Mouse (Mus musculus) MEL (cell line): Measurements from ENCODE around the gene Gm44579. TPM values are rescaled to one million over a fixed set of nuclear protein-coding genes. Genes with fewer than 3 reads are reported as not detected.

Source experiments
- DNase-seq: peaks from one replicate; pipeline ENCODE4 v3.0.0; 2011; ENCODE audit warnings: low read depth, low spot score
- H3K27ac ChIP-seq: 2 replicates; pipeline ENCODE4 v1.5.1; 2012; ENCODE audit warnings: low read depth, mild to moderate bottlenecking, control low read depth, low read length, moderate library complexity; ENCODE audit not compliant: control insufficient read depth
- H3K27me3 ChIP-seq, 2 experiments: fragments of 150-350 bp in 1 of 2; sonication (generic) in 1 of 2; 2 replicates each; pipeline ENCODE4 v1.6.1; 2012; ENCODE audit warnings: low read length in 2 of 2, mild to moderate bottlenecking in 2 of 2, improper control_type of control experiment in 1 of 2, moderate library complexity in 1 of 2; ENCODE audit not compliant: insufficient read depth in 2 of 2, control insufficient read depth in 1 of 2
- H3K36me3 ChIP-seq, 2 experiments: 2 replicates each; pipeline ENCODE4 v1.6.1; 2012 to 2014; ENCODE audit warnings: low read length in 2 of 2, improper control_type of control experiment in 1 of 2, inconsistent platforms in 1 of 2, mild to moderate bottlenecking in 1 of 2; ENCODE audit not compliant: insufficient read depth in 2 of 2, control insufficient read depth in 1 of 2
- H3K4me1 ChIP-seq, 2 experiments: fragments of 150-350 bp in 1 of 2; sonication (generic) in 1 of 2; 2 replicates each; pipeline ENCODE4 v1.6.1; 2012; ENCODE audit warnings: low read length in 2 of 2, improper control_type of control experiment in 1 of 2, mild to moderate bottlenecking in 1 of 2; ENCODE audit not compliant: insufficient read depth in 2 of 2, control insufficient read depth in 1 of 2
- H3K4me3 ChIP-seq, 2 experiments: fragments of 150-350 bp in 1 of 2; sonication (generic) in 1 of 2; 2 replicates each; pipeline ENCODE4 v1.5.1; 2012; ENCODE audit warnings: low read depth in 2 of 2, low read length in 2 of 2, mild to moderate bottlenecking in 2 of 2, moderate library complexity in 2 of 2, control low read depth in 1 of 2, improper control_type of control experiment in 1 of 2; ENCODE audit not compliant: control insufficient read depth in 1 of 2, insufficient read depth in 1 of 2
- H3K79me2 ChIP-seq: 2 replicates; pipeline ENCODE4 v1.6.1; 2012; ENCODE audit warnings: mild to moderate bottlenecking, low read length, moderate library complexity; ENCODE audit not compliant: control insufficient read depth, poor library complexity, insufficient read depth
- H3K9ac ChIP-seq: 2 replicates; pipeline ENCODE4 v1.6.1; 2012; ENCODE audit warnings: low read depth, mild to moderate bottlenecking, control low read depth, low read length, moderate library complexity; ENCODE audit not compliant: control insufficient read depth, poor library complexity, severe bottlenecking
- H3K9me3 ChIP-seq: fragments of 150-350 bp; sonication (generic); replicated peaks from 2 replicates; pipeline ENCODE4 v1.6.1; 2012; ENCODE audit warnings: mild to moderate bottlenecking, low read length, improper control_type of control experiment, moderate library complexity; ENCODE audit not compliant: insufficient read depth
- CHD2 ChIP-seq: IDR thresholded peaks from 2 replicates; pipeline ENCODE4 v1.6.1; 2011; ENCODE audit warnings: low read length, improper control_type of control experiment
- EP300 ChIP-seq, 2 experiments: IDR thresholded peaks; 2 replicates each; pipeline ENCODE4 v1.6.1; 2011; ENCODE audit warnings: improper control_type of control experiment in 2 of 2, low read length in 2 of 2, low read depth in 1 of 2, mild to moderate bottlenecking in 1 of 2
- GABPA ChIP-seq: IDR thresholded peaks from 2 replicates; pipeline ENCODE4 v1.6.1; 2012; ENCODE audit warnings: low read depth, mild to moderate bottlenecking, inconsistent platforms, low read length, improper control_type of control experiment, moderate library complexity
- GATA1 ChIP-seq: IDR thresholded peaks from 2 replicates; pipeline ENCODE4 v1.6.1; 2011; ENCODE audit warnings: low read depth, low read length, improper control_type of control experiment
- HCFC1 ChIP-seq: IDR thresholded peaks from 2 replicates; pipeline ENCODE4 v1.6.1; 2012; ENCODE audit warnings: low read depth, mild to moderate bottlenecking, inconsistent platforms, low read length, improper control_type of control experiment, moderate library complexity
- MAFK ChIP-seq: IDR thresholded peaks from 2 replicates; pipeline ENCODE4 v1.6.1; 2011; ENCODE audit warnings: low read depth, mild to moderate bottlenecking, low read length, improper control_type of control experiment, borderline replicate concordance
- MAZ ChIP-seq: IDR thresholded peaks from 2 replicates; pipeline ENCODE4 v1.6.1; 2012; ENCODE audit warnings: low read depth, mild to moderate bottlenecking, inconsistent platforms, low read length, improper control_type of control experiment
- MEF2A ChIP-seq: IDR thresholded peaks from 2 replicates; pipeline ENCODE4 v1.6.1; 2014; ENCODE audit warnings: low read depth, mild to moderate bottlenecking, inconsistent platforms, low read length, improper control_type of control experiment; ENCODE audit not compliant: poor library complexity, insufficient replicate concordance, severe bottlenecking; ENCODE audit errors: extremely low read depth
- MXI1 ChIP-seq: IDR thresholded peaks from 2 replicates; pipeline ENCODE4 v1.6.1; 2011; ENCODE audit warnings: mild to moderate bottlenecking, low read depth, low read length, improper control_type of control experiment
- MYB ChIP-seq: IDR thresholded peaks from 2 replicates; pipeline ENCODE4 v1.6.1; 2011; ENCODE audit warnings: mild to moderate bottlenecking, low read depth, low read length, improper control_type of control experiment
- RCOR1 ChIP-seq: IDR thresholded peaks from 2 replicates; pipeline ENCODE4 v1.6.1; 2012; ENCODE audit warnings: low read depth, mild to moderate bottlenecking, inconsistent platforms, low read length, improper control_type of control experiment
- SIN3A ChIP-seq: IDR thresholded peaks from 2 replicates; pipeline ENCODE4 v1.6.1; 2012; ENCODE audit warnings: low read length, improper control_type of control experiment, inconsistent platforms
- TAL1 ChIP-seq: IDR thresholded peaks from 2 replicates; pipeline ENCODE4 v1.6.1; 2012; ENCODE audit warnings: mild to moderate bottlenecking, inconsistent platforms, low read length, moderate library complexity, mixed read lengths
- UBTF ChIP-seq: IDR thresholded peaks from 2 replicates; pipeline ENCODE4 v1.6.1; 2012; ENCODE audit warnings: low read depth, mild to moderate bottlenecking, inconsistent platforms, low read length, improper control_type of control experiment, moderate library complexity, borderline replicate concordance; ENCODE audit not compliant: insufficient read depth
- USF2 ChIP-seq, 2 experiments: IDR thresholded peaks; 2 replicates each; pipeline ENCODE4 v1.6.1; 2011 to 2012; ENCODE audit warnings: improper control_type of control experiment in 2 of 2, low read length in 2 of 2, borderline replicate concordance in 1 of 2, inconsistent platforms in 1 of 2, low read depth in 1 of 2, mild to moderate bottlenecking in 1 of 2; ENCODE audit not compliant: insufficient read depth in 1 of 2
- ZKSCAN1 ChIP-seq: IDR thresholded peaks from 2 replicates; pipeline ENCODE4 v1.6.1; 2012; ENCODE audit warnings: low read depth, mild to moderate bottlenecking, inconsistent platforms, low read length, improper control_type of control experiment, moderate library complexity
- ZMIZ1 ChIP-seq: IDR thresholded peaks from 2 replicates; pipeline ENCODE4 v1.6.1; 2012; ENCODE audit warnings: low read depth, mild to moderate bottlenecking, inconsistent platforms, low read length, improper control_type of control experiment, moderate library complexity
- polyA plus RNA-seq, 2 experiments: library from polyadenylated mRNA; stranded (reverse) in 1 of 2; unstranded in 1 of 2; fragments of >175 nt in 1 of 2; fragments of >200 nt in 1 of 2; gene quantifications; 2 replicates each; pipeline versions ENCODE4 v1.2.1 to v1.2.4; 2012; ENCODE audit warnings: low replicate concordance in 2 of 2, low read depth in 1 of 2; ENCODE audit not compliant: insufficient read length in 2 of 2, insufficient read depth in 1 of 2, missing spikeins in 1 of 2
- total RNA-seq: library from RNA; depleted of rRNA; stranded (reverse); fragments of 300-350 nt; gene quantifications from 2 replicates; pipeline ENCODE4 v1.2.3, GENCODE M21; 2012

Gm44579 gene
- total and polyA plus RNA-seq, 3 experiments: not detected

- no peak for TF ChIP-seq MXI1
- TF ChIP-seq MEF2A: no peak
- TF ChIP-seq HCFC1: no peak
- no peak for TF ChIP-seq ZKSCAN1
- TF ChIP-seq UBTF: no peak
- TF ChIP-seq USF2 (IDR thresholded peaks at IDR 0.05; ENCODE audit: borderline replicate concordance in 1 of 2, insufficient read depth in 1 of 2, low read depth in 1 of 2, low read length in 2 of 2): no peak
- no peak for TF ChIP-seq ZMIZ1
- TF ChIP-seq MYB: no peak
- TF ChIP-seq GATA1: no peak
- no peak for TF ChIP-seq MAFK
- no peak for TF ChIP-seq RCOR1
- Histone ChIP-seq H3K9ac (no peak overlapping the region), H3K36me3 (no peaks in the 10 kb centered on the region), H3K9me3 (no peaks in the 10 kb centered on the region), H3K4me1 (no peaks in the 10 kb centered on the region), H3K27me3 (peaks cover 10 to 38% of the 10 kb centered on the region in 2 experiments), H3K4me3 (no peak overlapping the region), H3K79me2 (no peaks in the 10 kb centered on the region), H3K27ac (no peak overlapping the region)
- DNase-seq: no peak
These were observed 58.2 kb downstream of the Gm44579 start for GRCm38 (mm10) chr15:98162561-98162960.

- H3K4me1 ChIP-seq: no peaks in the 10 kb centered on the region
- no peak for TF ChIP-seq ZMIZ1
- no peak for TF ChIP-seq MAZ
- no peak for TF ChIP-seq GABPA
- TF ChIP-seq CHD2: no peak
- no peak for TF ChIP-seq TAL1
- TF ChIP-seq HCFC1: no peak
- no peak for TF ChIP-seq SIN3A
- no peak for TF ChIP-seq EP300 (IDR thresholded peaks at IDR 0.05; ENCODE audit: low read depth in 1 of 2, low read length in 2 of 2)
- DNase-seq: no peak
- peaks cover 9 to 34% of the 10 kb centered on the region in 2 experiments for H3K27me3 ChIP-seq
- H3K9ac ChIP-seq: no peak overlapping the region
- H3K36me3 ChIP-seq: peaks cover 0 to 2% of the 10 kb centered on the region in 2 experiments; a peak in 1 of 4 replicates
- H3K4me3 ChIP-seq: no peak overlapping the region
- no peak overlapping the region for H3K27ac ChIP-seq
- no peaks in the 10 kb centered on the region for H3K79me2 ChIP-seq
- H3K9me3 ChIP-seq: no peaks in the 10 kb centered on the region
These were observed 59.6 kb downstream of the Gm44579 start for GRCm38 (mm10) chr15:98161026-98161805.
